Mouse (Mus musculus): ENCODE measurements around the gene Six1. TPM values are rescaled to one million over a fixed set of nuclear protein-coding genes. Genes with fewer than 3 reads are reported as not detected.

Six1 gene
- polyA plus RNA-seq, 1 experiment from 2014 or later, result 0.43 TPM

DNA sequence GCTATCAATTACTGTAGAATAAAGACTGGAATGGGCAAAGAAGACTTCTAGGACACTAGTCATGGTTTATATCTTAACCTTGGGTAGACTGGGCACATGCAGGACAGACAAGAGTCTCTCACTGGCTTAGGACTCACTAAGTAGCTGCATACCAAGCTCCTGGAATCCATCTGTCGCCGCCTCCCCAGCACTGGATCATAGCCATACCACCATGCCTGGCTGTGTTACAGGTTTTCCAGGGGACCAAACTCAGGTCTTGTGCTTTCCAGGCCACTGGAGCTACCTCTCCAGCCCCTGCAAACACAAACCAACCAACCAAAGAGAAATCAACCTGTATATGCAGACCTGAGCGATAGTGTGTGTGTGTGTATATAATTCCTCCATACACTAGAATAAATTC, 57.0 kb downstream of the Six1 start:
- WGBS, result 90% methylated on average over 3 of the region's 3 CpGs
- H3K4me2 ChIP-seq (replicated peaks), result no peak overlapping the region
- H3K27ac ChIP-seq, result no peak overlapping the region
- no peaks in the 10 kb centered on the region for H3K36me3 ChIP-seq (replicated peaks; ENCODE audit: control insufficient read depth, insufficient read depth)
- H3K9me3 ChIP-seq (ENCODE audit: control insufficient read depth, low read length), result no peaks in the 10 kb centered on the region
- ATAC-seq (ENCODE audit: low FRiP score), result no peak
- no peaks in the 10 kb centered on the region for H3K4me1 ChIP-seq (replicated peaks; ENCODE audit: control insufficient read depth, insufficient read depth, low read length)
- H3K4me3 ChIP-seq (replicated peaks; ENCODE audit: low read length), result no peak overlapping the region
- no peak overlapping the region for H3K9ac ChIP-seq
- no peak for DNase-seq (ENCODE audit: low spot score)
- H3K27me3 ChIP-seq (ENCODE audit: control insufficient read depth, insufficient read depth, low read length), result no peaks in the 10 kb centered on the region

Other genes starting within 250 kb of the Six1 start
- gene Six6, start 114.0 kb downstream of the Six1 start, polyA plus RNA-seq (2014; fragmentation: Nextera tagmentation; extraction: Ambion mirVana), result not detected in 2 replicates
- gene 4930447C04Rik, start 113.1 kb downstream of the Six1 start, polyA plus RNA-seq (2014; fragmentation: Nextera tagmentation; extraction: Ambion mirVana), result 5.3 and 6.1 TPM in 2 replicates
- 0.46 and 0.50 TPM in 2 replicates for gene Six4, start 59.6 kb upstream of the Six1 start, polyA plus RNA-seq (2014; fragmentation: Nextera tagmentation; extraction: Ambion mirVana)
- 19.2 and 21.9 TPM in 2 replicates for gene Mnat1, start 69.8 kb upstream of the Six1 start, polyA plus RNA-seq (2014; fragmentation: Nextera tagmentation; extraction: Ambion mirVana)
- gene Trmt5, start 232.8 kb upstream of the Six1 start, polyA plus RNA-seq (2014; fragmentation: Nextera tagmentation; extraction: Ambion mirVana), result 16.9 and 18.4 TPM in 2 replicates
- 11.9 and 16.1 TPM in 2 replicates for gene Slc38a6, start 232.9 kb upstream of the Six1 start, polyA plus RNA-seq (2014; fragmentation: Nextera tagmentation; extraction: Ambion mirVana)